Mouse (Mus musculus): ENCODE data around the gene Atg9a. TPM values are rescaled to one million over a fixed set of nuclear protein-coding genes. Genes with fewer than 3 reads are reported as not detected.

Atg9a gene
- total RNA-seq, 4 experiments from 2014 or later = 67.6 to 77.9 (median 71.6) TPM

Small RNAs within 50 kb of the gene (microRNA-seq; reads per million reads assigned to microRNA genes)
- gene Gm27943 = not detected

Other genes with a start within 250 kb of the Atg9a start
- under 1 TPM in 1 of 4 experiments, not detected in 3; 0.24 TPM for gene Ihh, start 240.5 kb downstream of the Atg9a start, total RNA-seq (2022)
- gene Nhej1, start 67.0 kb downstream of the Atg9a start, total RNA-seq (2022) = 1 to 10 TPM; 3.7 to 5.2 (median 4.6) TPM
- under 1 TPM; 0.53 to 0.71 (median 0.61) TPM for gene Slc23a3, start 58.3 kb downstream of the Atg9a start, total RNA-seq (2022)
- 10 to 100 TPM; 19.8 to 26.4 (median 21.0) TPM for gene Cnppd1, start 49.5 kb downstream of the Atg9a start, total RNA-seq (2022)
- 10 to 100 TPM; 15.8 to 24.8 (median 20.7) TPM for gene Retreg2, start 49.4 kb downstream of the Atg9a start, total RNA-seq (2022)
- 10 to 100 TPM; 14.6 to 16.9 (median 15.7) TPM for gene Zfand2b, start 23.6 kb downstream of the Atg9a start, total RNA-seq (2022)
- gene Abcb6, start 11.8 kb downstream of the Atg9a start, total RNA-seq (2022) = 10 to 100 TPM; 24.7 to 34.9 (median 28.8) TPM
- 10 to 100 TPM in 2 of 4 experiments, 1 to 10 TPM in 2; 7.7 to 13.9 (median 10.2) TPM for gene Ankzf1, start within 50 bp of the Atg9a start, total RNA-seq (2022)
- 1 to 10 TPM; 1.1 to 4.1 (median 2.3) TPM for gene Glb1l, start 18.6 kb upstream of the Atg9a start, total RNA-seq (2022)
- gene Stk16, start 18.6 kb upstream of the Atg9a start, total RNA-seq (2022) = 10 to 100 TPM; 29.3 to 44.0 (median 36.4) TPM
- 1,000 to 10,000 TPM in 1 of 4 experiments, 100 to 1,000 TPM in 3; 786 to 1,317 (median 908) TPM for gene Tuba4a, start 27.7 kb upstream of the Atg9a start, total RNA-seq (2022)
- gene A630095N17Rik, start 39.9 kb upstream of the Atg9a start, total RNA-seq (2022) = not detected
- 100 to 1,000 TPM; 102 to 135 (median 117) TPM for gene Dnajb2, start 44.2 kb upstream of the Atg9a start, total RNA-seq (2022)
- gene Ptprn, start 72.3 kb upstream of the Atg9a start, total RNA-seq (2022) = 1 to 10 TPM; 1.4 to 3.2 (median 1.8) TPM
- gene Resp18, start 86.2 kb upstream of the Atg9a start, total RNA-seq (2022) = not detected
- gene Dnpep, start 125.8 kb upstream of the Atg9a start, total RNA-seq (2022) = 10 to 100 TPM; 85.4 to 89.1 (median 86.9) TPM
- 1,000 to 10,000 TPM; 1,263 to 1,551 (median 1,367) TPM for gene Des, start 168.1 kb upstream of the Atg9a start, total RNA-seq (2022)
- gene Speg, start 183.1 kb upstream of the Atg9a start, total RNA-seq (2022) = 100 to 1,000 TPM; 131 to 145 (median 137) TPM
- 10 to 100 TPM; 34.1 to 44.8 (median 40.8) TPM for gene Gmppa, start 243.7 kb upstream of the Atg9a start, total RNA-seq (2022)

Data from heart, adult 8-10 months (tissue).